In the genomic region with DNA sequence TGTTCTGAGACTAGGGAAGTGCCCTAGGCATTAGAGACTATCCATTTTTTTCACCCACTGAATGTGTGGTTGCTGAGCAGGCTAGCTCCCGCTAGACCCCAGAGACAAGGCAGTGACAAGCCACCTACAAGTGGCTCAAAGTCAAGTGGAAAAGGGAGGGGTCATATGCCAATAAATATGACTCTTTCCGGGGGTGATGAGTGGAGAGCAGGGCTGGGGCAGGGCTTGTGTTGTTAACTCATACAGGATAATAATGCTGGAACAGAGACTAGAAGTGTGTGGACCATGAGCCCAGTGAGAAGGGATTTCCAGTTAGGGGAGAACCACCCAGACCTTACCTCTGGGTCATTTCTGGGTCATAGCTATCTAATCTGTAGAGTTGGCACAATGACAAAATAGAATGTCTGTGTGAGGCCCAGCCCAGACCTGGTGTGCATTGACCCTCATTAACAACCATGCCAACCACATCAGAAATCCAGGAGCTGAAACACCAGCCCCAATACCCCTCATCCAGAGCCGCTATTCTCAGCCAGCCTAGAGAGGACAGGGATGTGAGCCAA, we compare ENCODE assay signal across 18 mouse cellular contexts. TPM values are rescaled to one million over a fixed set of nuclear protein-coding genes. Genes with fewer than 3 reads are reported as not detected.
DNase-seq lines count a peak whose midpoint lies in the region; ATAC-seq and TF ChIP-seq lines count a peak whose summit lies in the region.
"Had no signal": no experiment of that assay in that cellular context is flagged by ENCODE, and none has a peak within 500 bp of the region (broad histone marks: within the 10 kb centered on the region; RNA-seq: fewer than 3 reads in every experiment).

No protein-coding gene starts in this region.

- no peaks in the 10 kb centered on the region for H3K9me3 ChIP-seq in stomach, embryonic 15.5 days
- no peaks in the 10 kb centered on the region for H3K9me3 ChIP-seq in stomach, postnatal 0 days (ENCODE audit: control insufficient read depth, low read length)
- no peaks in the 10 kb centered on the region for H3K9me3 ChIP-seq in intestine, postnatal 0 days (ENCODE audit: control insufficient read depth)
- H3K9me3 ChIP-seq: embryonic facial prominence, embryonic 10.5 days; forebrain, embryonic 13.5 days; heart, embryonic 13.5 days; hindbrain, embryonic 12.5 days had no signal

- H3K4me3 ChIP-seq in stomach, embryonic 15.5 days (replicated peaks) = no peak overlapping the region
- H3K4me3 ChIP-seq in stomach, postnatal 0 days (ENCODE audit: low read depth, low read length) = no peak overlapping the region
- H3K4me3 ChIP-seq in intestine, postnatal 0 days (ENCODE audit: low read depth, low read length) = no peak overlapping the region
- H3K4me3 ChIP-seq: forebrain, embryonic 13.5 days; heart, embryonic 13.5 days; hindbrain, embryonic 12.5 days had no signal

- H3K4me1 ChIP-seq in stomach, embryonic 15.5 days = peaks cover 23% of the 10 kb centered on the region
- H3K4me1 ChIP-seq in stomach, postnatal 0 days (replicated peaks; ENCODE audit: control insufficient read depth, insufficient read depth) = 0 out of 2 replicates have a peak, but pooled peaks cover 3% of the 10 kb centered on the region
- peaks cover 6% of the 10 kb centered on the region for H3K4me1 ChIP-seq in intestine, postnatal 0 days (replicated peaks; ENCODE audit: control insufficient read depth, insufficient read depth, low read length)

- WGBS in stomach, embryonic 15.5 days = 73% methylated on average over 3 of the region's 3 CpGs
- WGBS in stomach, postnatal 0 days = 72% methylated on average over 3 of the region's 3 CpGs
- WGBS in intestine, postnatal 0 days = 36% methylated on average over 3 of the region's 3 CpGs

- H3K27me3 ChIP-seq in stomach, embryonic 15.5 days (replicated peaks) = 0 out of 2 replicates have a peak, but pooled peaks cover 3% of the 10 kb centered on the region
- H3K27me3 ChIP-seq in stomach, postnatal 0 days (ENCODE audit: control insufficient read depth, insufficient read depth, low read length) = no peaks in the 10 kb centered on the region
- H3K27me3 ChIP-seq in intestine, postnatal 0 days (replicated peaks; ENCODE audit: control insufficient read depth, insufficient read depth, low read length) = no peaks in the 10 kb centered on the region

- TF ChIP-seq EP300 in stomach, postnatal 0 days (optimal IDR thresholded peaks at IDR 0.05) = no peak

- H3K9ac ChIP-seq in stomach, embryonic 15.5 days = no peak overlapping the region
- H3K9ac ChIP-seq in stomach, postnatal 0 days (ENCODE audit: low read length) = no peak overlapping the region
- no peak overlapping the region for H3K9ac ChIP-seq in intestine, postnatal 0 days (ENCODE audit: low read depth, low read length)
- H3K9ac ChIP-seq: forebrain, embryonic 13.5 days; heart, embryonic 13.5 days; hindbrain, embryonic 12.5 days had no signal

- DNase-seq in cerebellum, adult 9-11 months = peak; percentile 60
- no peak for DNase-seq in cerebellum, postnatal 14 days
- no peak for DNase-seq in stomach, postnatal 0 days (ENCODE audit: low spot score)
- no peak for DNase-seq in adrenal gland, adult 18-20 months (ENCODE audit: low spot score in 2 of 2)
- DNase-seq: adrenal gland, adult 8-10 months; adrenal gland, postnatal 36 days; gastrocnemius, postnatal 36 days; heart, postnatal 36 days; kidney, adult 11 months had no signal

- TF ChIP-seq CTCF in stomach, postnatal 0 days (IDR thresholded peaks at IDR 0.05; ENCODE audit: low read depth) = no peak
- TF ChIP-seq CTCF in intestine, postnatal 0 days (IDR thresholded peaks at IDR 0.05; ENCODE audit: low read depth) = no peak

- ATAC-seq in stomach, embryonic 15.5 days (ENCODE audit: insufficient read depth, low FRiP score, low read depth) = no peak
- no peak; the same call in 1 of the 2 replicates for ATAC-seq in stomach, postnatal 0 days (ENCODE audit: low FRiP score, low TSS enrichment)
- peak; percentile 77 for ATAC-seq in intestine, postnatal 0 days
- no peak for ATAC-seq in inflammation-experienced regulatory T-cells, adult 6 months
- ATAC-seq: forebrain, embryonic 13.5 days; hindbrain, embryonic 16.5 days had no signal

- H3K27ac ChIP-seq in stomach, embryonic 15.5 days = peak overlapping the region; percentile 41; the same call in 1 of the 2 replicates
- no peak overlapping the region for H3K27ac ChIP-seq in stomach, postnatal 0 days (replicated peaks)
- peak overlapping the region; percentile 94 for H3K27ac ChIP-seq in intestine, postnatal 0 days (ENCODE audit: low read depth, low read length)
- H3K27ac ChIP-seq: forebrain, embryonic 13.5 days; heart, embryonic 13.5 days; hindbrain, embryonic 12.5 days had no signal

- H3K36me3 ChIP-seq in stomach, embryonic 15.5 days = no peaks in the 10 kb centered on the region
- no peaks in the 10 kb centered on the region; the same call in 1 of the 2 replicates for H3K36me3 ChIP-seq in stomach, postnatal 0 days (ENCODE audit: control insufficient read depth, insufficient read depth, low read length)
- H3K36me3 ChIP-seq in intestine, postnatal 0 days (ENCODE audit: control insufficient read depth, insufficient read depth) = no peaks in the 10 kb centered on the region
- H3K36me3 ChIP-seq: heart, embryonic 13.5 days; hindbrain, embryonic 12.5 days had no signal

- H3K4me2 ChIP-seq in stomach, embryonic 15.5 days = peak overlapping the region; percentile 99; the same call in 1 of the 2 replicates
- no peak overlapping the region for H3K4me2 ChIP-seq in stomach, postnatal 0 days (replicated peaks; ENCODE audit: low read depth)
- peak overlapping the region; percentile 33 for H3K4me2 ChIP-seq in intestine, postnatal 0 days (replicated peaks; ENCODE audit: low read depth)
- H3K4me2 ChIP-seq: forebrain, embryonic 13.5 days; heart, embryonic 13.5 days had no signal

RNA-seq across cellular contexts. Expression of gene Dnm1, which starts 1.3 kb away (rescaled TPM):
- polyA plus RNA-seq in stomach, embryonic 15.5 days (2015; fragmentation: Nextera tagmentation; extraction: Ambion mirVana) = 12.1 and 12.8 TPM in 2 replicates
- 5.6 and 6.2 TPM in 2 replicates for polyA plus RNA-seq in stomach, postnatal 0 days (2015; fragmentation: Nextera tagmentation; extraction: Ambion mirVana)
- 23.5 and 30.0 TPM in 2 replicates for polyA plus RNA-seq in intestine, postnatal 0 days (2015; fragmentation: Nextera tagmentation; extraction: Ambion mirVana)
- total RNA-seq in adrenal gland, adult 18-20 months (2021) = 10 to 100 TPM; 18.6 to 25.6 TPM
- not detected for polyA plus RNA-seq in inflammation-experienced regulatory T-cells, adult 6 months (2017; shearing (Covaris generic))

RNA-seq across cellular contexts. Expression of gene Ciz1, which starts 2.3 kb away (rescaled TPM):
- 33.8 and 41.6 TPM in 2 replicates for polyA plus RNA-seq in stomach, embryonic 15.5 days (2015; fragmentation: Nextera tagmentation; extraction: Ambion mirVana)
- 14.0 and 16.1 TPM in 2 replicates for polyA plus RNA-seq in stomach, postnatal 0 days (2015; fragmentation: Nextera tagmentation; extraction: Ambion mirVana)
- polyA plus RNA-seq in intestine, postnatal 0 days (2015; fragmentation: Nextera tagmentation; extraction: Ambion mirVana) = 20.1 and 20.7 TPM in 2 replicates
- total RNA-seq in adrenal gland, adult 18-20 months (2021) = 10 to 100 TPM; 62.6 to 69.6 TPM
- polyA plus RNA-seq in inflammation-experienced regulatory T-cells, adult 6 months (2017; shearing (Covaris generic)) = 10 to 100 TPM; 52.5 to 84.8 (median 55.5) TPM

RNA-seq across cellular contexts. Expression of gene 1110008P14Rik, which starts 27.3 kb away (rescaled TPM):
- 36.1 and 42.9 TPM in 2 replicates for polyA plus RNA-seq in stomach, embryonic 15.5 days (2015; fragmentation: Nextera tagmentation; extraction: Ambion mirVana)
- polyA plus RNA-seq in stomach, postnatal 0 days (2015; fragmentation: Nextera tagmentation; extraction: Ambion mirVana) = 85.0 and 90.1 TPM in 2 replicates
- 95.0 and 100 TPM in 2 replicates for polyA plus RNA-seq in intestine, postnatal 0 days (2015; fragmentation: Nextera tagmentation; extraction: Ambion mirVana)
- 100 to 1,000 TPM; 158 to 166 TPM for total RNA-seq in adrenal gland, adult 18-20 months (2021)
- 10 to 100 TPM; 43.1 to 73.3 (median 57.4) TPM for polyA plus RNA-seq in inflammation-experienced regulatory T-cells, adult 6 months (2017; shearing (Covaris generic))

RNA-seq across cellular contexts. Expression of gene Lcn2, which starts 33.6 kb away (rescaled TPM):
- 25.1 and 30.7 TPM in 2 replicates for polyA plus RNA-seq in stomach, embryonic 15.5 days (2015; fragmentation: Nextera tagmentation; extraction: Ambion mirVana)
- polyA plus RNA-seq in stomach, postnatal 0 days (2015; fragmentation: Nextera tagmentation; extraction: Ambion mirVana) = 1.8 TPM in 2 replicates
- polyA plus RNA-seq in intestine, postnatal 0 days (2015; fragmentation: Nextera tagmentation; extraction: Ambion mirVana) = 4.8 and 5.4 TPM in 2 replicates
- 1 to 10 TPM; 1.7 to 2.1 TPM for total RNA-seq in adrenal gland, adult 18-20 months (2021)
- under 1 TPM in 1 of 3 experiments, not detected in 2; 0.93 TPM for polyA plus RNA-seq in inflammation-experienced regulatory T-cells, adult 6 months (2017; shearing (Covaris generic))
- total RNA-seq: ES-E14 had no signal
- polyA plus RNA-seq: embryonic facial prominence, embryonic 10.5 days; forebrain, embryonic 13.5 days had no signal

RNA-seq across cellular contexts. Expression of gene Ptges2, which starts 41.3 kb away (rescaled TPM):
- polyA plus RNA-seq in stomach, embryonic 15.5 days (2015; fragmentation: Nextera tagmentation; extraction: Ambion mirVana) = 28.5 and 31.4 TPM in 2 replicates
- polyA plus RNA-seq in stomach, postnatal 0 days (2015; fragmentation: Nextera tagmentation; extraction: Ambion mirVana) = 31.6 and 33.0 TPM in 2 replicates
- polyA plus RNA-seq in intestine, postnatal 0 days (2015; fragmentation: Nextera tagmentation; extraction: Ambion mirVana) = 47.3 and 49.4 TPM in 2 replicates
- total RNA-seq in adrenal gland, adult 18-20 months (2021) = 10 to 100 TPM; 56.9 to 66.5 TPM
- under 1 TPM; 0.32 to 0.63 (median 0.44) TPM for polyA plus RNA-seq in inflammation-experienced regulatory T-cells, adult 6 months (2017; shearing (Covaris generic))
